Mouse (Mus musculus) embryonic stem cell, embryonic (primary cell): Measurements from ENCODE around the gene Ndufa5.

Experiments
- CTCF ChIA-PET, 4 experiments: fragments of 300-600 bp in 2 of 4; fragments of 350-600 bp in 2 of 4; sonication (Branson Sonifier 250); formaldehyde crosslinking; loops; one replicate each; lab custom pipeline; 2022; ENCODE audit warnings: inconsistent platforms in 2 of 4; lab: Charles Lee
- POLR2A ChIA-PET, 4 experiments: fragments of 300-600 bp in 2 of 4; fragments of 350-600 bp in 2 of 4; sonication (Branson Sonifier 250); formaldehyde crosslinking; loops; one replicate each; lab custom pipeline; 2022; ENCODE audit warnings: antibody characterized with exemption in 4 of 4, inconsistent platforms in 1 of 4; lab: Charles Lee

Ndufa5 gene

DNA sequence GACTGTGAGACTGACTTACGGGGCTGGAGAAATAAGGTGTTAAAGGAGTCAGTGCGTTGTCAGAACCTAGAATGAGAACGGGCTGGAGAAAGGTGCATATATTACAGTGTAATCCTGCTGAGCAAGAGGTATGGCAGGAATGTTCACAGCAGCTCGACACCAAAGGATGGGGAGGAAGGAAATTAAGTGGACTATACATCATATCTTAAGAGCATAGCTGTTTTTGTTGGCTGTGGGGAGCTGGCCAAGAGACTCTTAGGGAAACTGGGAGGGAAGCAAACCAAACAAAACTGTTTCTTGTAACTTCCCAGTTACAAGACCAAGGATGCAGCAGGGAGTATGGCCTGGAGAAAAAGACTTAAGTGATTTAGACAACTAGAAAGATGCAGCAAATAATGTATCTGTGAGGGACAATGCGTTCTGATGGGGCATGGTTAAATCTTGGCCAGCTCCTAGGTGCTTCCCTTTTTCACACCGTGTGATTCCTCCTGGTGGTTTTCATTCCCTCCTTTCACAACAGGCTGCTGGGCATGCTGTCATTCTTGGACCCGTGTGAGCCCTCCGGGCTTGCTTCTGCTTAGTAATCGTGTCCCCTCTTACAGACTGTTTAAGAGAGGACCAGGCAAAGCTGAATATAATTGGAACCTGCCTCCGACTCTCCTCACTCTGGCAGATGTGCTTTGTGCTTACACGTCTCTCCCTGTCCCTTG lies 3.1 kb upstream of the Ndufa5 start:
- ChIA-PET POLR2A (interaction anchor here in 3 of 4 experiments (1.0 to 1.4 kb wide), 3 partner anchors 10 to 95 kb away, joined by 3 to 4 read pairs (median 3); no protein-coding TSS in a partner anchor), CTCF (interaction anchor here (0.6 to 2.1 kb wide), 10 partner anchors 14 to 1057 kb away, joined by 3 to 19 read pairs (median 5); no protein-coding TSS in a partner anchor)

DNA sequence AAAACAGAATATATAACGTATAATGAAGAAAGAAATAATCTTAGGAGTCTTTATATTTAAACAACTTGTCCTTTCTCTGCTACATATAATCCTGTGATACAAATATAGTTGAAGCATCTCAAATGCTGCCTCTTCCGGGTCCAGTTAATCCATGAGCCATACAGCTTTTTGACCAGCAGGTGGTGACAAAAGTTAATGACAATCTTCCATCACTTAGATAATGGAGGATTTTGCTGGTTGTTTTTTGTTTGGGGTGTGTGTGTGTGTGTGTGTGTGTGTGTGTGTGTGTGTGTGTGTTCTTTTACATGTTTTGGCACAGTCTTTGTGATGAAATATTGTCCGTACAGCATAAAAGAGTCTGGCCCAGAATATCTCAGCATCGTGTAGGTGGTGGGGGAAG lies 2.4 kb upstream of the Ndufa5 start:
- POLR2A ChIA-PET, result interaction anchor here (0.6 to 1.4 kb wide), 8 partner anchors 9 to 1544 kb away, joined by 3 to 5 read pairs (median 3); no protein-coding TSS in a partner anchor
- CTCF ChIA-PET, result interaction anchor here (0.6 to 2.1 kb wide), 16 partner anchors 9 to 1058 kb away, joined by 3 to 19 read pairs (median 4); no protein-coding TSS in a partner anchor

DNA sequence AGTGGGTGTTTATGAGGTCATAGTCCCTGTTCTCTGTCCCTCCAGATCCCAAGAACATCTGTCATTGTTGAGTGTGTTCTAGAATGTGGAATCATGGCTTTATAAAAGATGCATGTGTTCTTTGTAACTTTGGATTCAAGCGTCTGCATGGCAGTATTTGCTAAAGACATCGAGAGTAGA lies 141 bp upstream of the Ndufa5 start, which contains the start of gene Asb15:
TSS of gene Asb15 (plus strand) at position 81 of the 180 bp plus-strand sequence.
- ChIA-PET POLR2A (interaction anchor here in 3 of 4 experiments (0.7 to 1.1 kb wide), 3 partner anchors 9 to 41 kb away, joined by 3 read pairs; partner anchors contain the start of gene Iqub (in 1 of the 3)), CTCF (interaction anchor here in 3 of 4 experiments (0.5 to 2.0 kb wide), 4 partner anchors 17 to 194 kb away, joined by 3 to 7 read pairs (median 4); no protein-coding TSS in a partner anchor)

DNA sequence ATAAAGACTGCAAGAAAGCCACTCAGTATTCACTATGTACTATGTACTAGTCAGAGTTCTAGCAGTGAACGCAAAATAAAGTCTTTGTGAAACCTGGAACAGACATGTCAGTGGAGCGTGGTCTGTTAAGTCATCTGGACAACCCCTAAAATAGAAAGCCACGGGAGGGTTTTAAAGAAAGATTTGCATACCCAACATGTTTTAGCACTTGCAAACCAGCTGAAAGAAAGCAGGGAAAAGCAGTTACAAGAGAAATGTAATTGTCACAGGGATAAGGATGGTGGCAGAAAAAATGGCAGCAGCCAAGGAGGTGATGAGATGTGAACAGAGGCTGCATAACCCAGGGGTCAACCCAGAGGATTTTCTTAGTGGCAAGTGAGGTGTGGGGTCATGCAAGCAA lies 2.1 kb downstream of the Ndufa5 start:
- ChIA-PET POLR2A (interaction anchor here in 1 of 4 experiments (1.0 kb wide), 1 partner anchor 11 kb away, joined by 4 read pairs; the partner anchor contains the start of gene Iqub), CTCF (no interaction called here)

DNA sequence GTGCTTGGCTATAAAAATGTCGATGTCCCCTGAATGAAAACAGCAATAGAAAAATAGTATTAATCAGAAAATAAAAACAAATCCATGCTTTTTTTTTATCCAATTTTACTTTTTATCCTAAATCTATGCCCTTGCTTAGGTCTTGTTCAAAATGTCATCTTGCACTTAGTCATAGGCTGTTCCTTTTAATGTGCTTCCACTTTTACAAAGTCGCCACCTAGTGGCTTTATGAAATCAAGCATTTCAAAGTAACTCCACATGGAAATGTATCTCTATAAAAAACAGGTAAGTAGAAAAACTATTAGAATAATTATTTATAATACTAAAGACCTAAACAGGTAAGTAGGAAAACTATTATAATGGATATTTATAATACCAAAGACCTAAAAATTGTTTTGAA lies 11.6 kb downstream of the Ndufa5 start:
- ChIA-PET CTCF (interaction anchor here in 1 of 4 experiments (0.6 to 0.7 kb wide), 2 partner anchors 25 to 440 kb away, joined by 4 read pairs; no protein-coding TSS in a partner anchor), POLR2A (interaction anchor here in 1 of 4 experiments (0.6 kb wide), 1 partner anchor 483 kb away, joined by 3 read pairs; no protein-coding TSS in a partner anchor)

DNA sequence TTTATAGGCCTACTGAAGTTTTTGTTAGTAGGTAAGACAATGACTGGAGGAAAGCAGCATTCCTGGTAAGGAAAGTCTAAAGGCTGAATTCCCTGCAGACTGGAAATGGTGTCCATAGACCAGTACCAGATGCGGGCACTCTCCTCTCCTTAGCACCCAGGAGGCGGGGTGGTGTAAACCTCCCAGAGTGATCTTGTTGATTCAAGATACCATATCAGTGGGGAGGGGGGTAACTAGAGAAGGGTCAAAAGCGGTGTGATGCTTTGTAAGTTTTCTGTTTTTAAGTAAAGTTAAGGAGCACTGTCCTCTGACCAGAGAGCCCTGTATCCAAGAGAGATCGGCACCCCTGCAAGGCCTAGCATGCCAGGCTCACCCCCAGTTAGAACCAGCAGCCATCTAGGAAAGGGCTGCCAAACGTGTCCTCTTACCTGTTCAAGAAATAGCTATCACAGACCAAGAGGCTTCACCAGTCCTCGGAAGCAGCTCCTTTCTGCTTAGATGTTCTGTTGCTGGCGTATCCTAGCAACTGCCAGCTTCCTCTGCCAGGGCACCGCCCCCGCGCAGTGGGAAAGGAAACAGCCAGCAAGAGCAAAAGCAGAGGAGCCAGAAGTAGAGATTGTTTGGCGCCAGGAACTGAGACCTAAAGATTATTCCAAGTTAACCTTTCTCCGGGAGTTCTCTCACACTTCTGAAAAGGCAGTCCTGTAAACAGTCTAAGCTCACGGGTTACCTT lies 13.1 kb downstream of the Ndufa5 start, which contains the start of gene Iqub:
TSS of gene Iqub (minus strand) at position 516 of the 733 bp plus-strand sequence.
- ChIA-PET POLR2A (interaction anchor here in 1 of 4 experiments (1.3 to 1.4 kb wide), 2 partner anchors 11 to 13 kb away, joined by 3 to 4 read pairs; partner anchors contain the start of genes Asb15 and Ndufa5), CTCF (interaction anchor here in 2 of 4 experiments (0.6 kb wide), 2 partner anchors 15 to 24 kb away, joined by 3 to 7 read pairs; no protein-coding TSS in a partner anchor)

DNA sequence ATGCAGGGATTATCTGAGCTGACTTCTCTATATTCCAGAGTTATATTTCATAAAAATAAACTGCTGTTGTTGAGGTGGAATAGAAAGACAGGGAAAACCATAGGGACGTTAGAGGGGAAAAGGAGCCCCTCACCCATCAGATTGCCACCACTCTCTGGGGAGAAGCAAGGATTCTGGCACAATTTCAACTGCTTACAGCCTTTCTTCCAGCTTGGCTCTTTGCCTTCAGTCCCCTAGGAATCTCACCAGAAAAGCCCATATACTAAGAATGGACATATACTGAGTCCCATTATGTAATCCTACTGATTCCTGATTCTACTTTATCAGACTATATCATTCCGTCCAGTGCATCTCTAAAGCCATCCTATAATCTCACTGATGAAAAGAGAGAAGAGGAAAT lies 23.7 kb downstream of the Ndufa5 start:
- POLR2A ChIA-PET, result interaction anchor here in 1 of 4 experiments (0.7 kb wide), 1 partner anchor 155 kb away, joined by 3 read pairs; no protein-coding TSS in a partner anchor
- CTCF ChIA-PET, result no interaction called here

DNA sequence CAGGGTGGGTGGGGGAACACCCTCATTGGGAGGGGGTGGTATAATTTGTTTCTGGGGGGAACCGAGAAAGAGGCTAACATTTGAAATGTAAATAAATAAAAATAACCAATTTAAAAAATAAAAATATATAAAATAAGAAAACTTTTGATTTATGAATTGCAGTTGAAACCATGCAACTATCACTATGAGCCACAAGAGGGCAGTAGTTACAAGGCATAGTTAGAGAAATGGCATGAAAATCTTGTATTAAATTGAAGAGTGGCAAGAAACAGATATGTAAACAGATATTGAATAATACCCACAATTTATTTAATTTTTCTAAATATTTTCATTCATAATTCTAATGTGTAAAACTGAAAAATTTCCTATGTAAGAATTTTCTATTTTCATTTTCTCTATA lies 37.5 kb downstream of the Ndufa5 start:
- CTCF ChIA-PET, result interaction anchor here in 1 of 4 experiments (1.2 kb wide), 1 partner anchor 137 kb away, joined by 3 read pairs; no protein-coding TSS in a partner anchor
- POLR2A ChIA-PET, result no interaction called here

DNA sequence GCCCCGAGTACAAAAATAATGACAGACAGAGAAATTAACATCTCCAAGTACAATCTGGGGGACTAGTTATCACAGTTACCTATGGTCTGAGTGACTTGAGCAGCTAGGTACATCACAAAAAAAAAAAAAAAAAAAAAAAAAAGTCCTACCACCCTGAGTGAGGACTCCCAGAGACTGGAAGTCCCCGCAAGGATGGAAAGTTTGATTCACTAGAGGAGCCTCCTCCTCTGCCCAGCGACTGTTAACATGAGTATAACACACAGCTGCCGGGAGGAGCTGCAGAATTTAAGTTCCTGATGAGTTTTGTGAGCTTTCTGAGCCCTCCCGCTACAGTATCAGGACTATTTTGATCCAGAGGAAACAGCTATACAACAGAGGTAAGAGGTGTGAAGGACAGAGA lies 41.3 kb downstream of the Ndufa5 start:
- ChIA-PET CTCF (interaction anchor here in 1 of 4 experiments (0.6 kb wide), 1 partner anchor 763 kb away, joined by 4 read pairs; no protein-coding TSS in a partner anchor), POLR2A (interaction anchor here in 1 of 4 experiments (0.7 kb wide), 1 partner anchor 41 kb away, joined by 3 read pairs; the partner anchor contains the start of genes Asb15 and Ndufa5)

DNA sequence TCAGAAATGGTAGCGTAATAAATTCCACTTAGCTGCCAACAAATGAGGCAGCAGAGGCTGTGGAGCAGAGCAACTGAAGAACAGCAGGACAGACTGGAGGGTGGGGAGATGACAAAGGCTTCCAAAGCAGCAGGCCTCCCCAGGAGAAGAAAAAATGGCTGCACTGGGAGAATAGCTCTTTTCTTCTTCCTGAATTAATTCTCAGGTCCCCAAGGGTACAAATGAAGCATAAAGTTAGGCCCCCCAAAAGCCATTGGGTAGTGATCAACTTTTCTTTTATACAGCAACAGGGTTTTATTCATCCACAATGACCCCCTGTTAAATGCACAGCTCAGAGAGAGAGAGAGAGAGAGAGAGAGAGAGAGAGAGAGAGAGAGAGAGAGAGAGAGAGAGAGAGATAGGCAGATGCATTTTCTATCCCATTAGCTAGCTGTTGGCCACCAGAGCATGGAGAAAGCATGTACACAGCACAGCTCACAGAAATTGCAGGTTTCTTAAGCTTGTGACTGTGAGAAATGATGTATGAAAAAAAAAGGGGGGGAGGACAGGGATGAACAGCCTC lies 57.2 kb downstream of the Ndufa5 start:
- CTCF ChIA-PET, result interaction anchor here in 2 of 4 experiments (0.6 to 0.8 kb wide), 3 partner anchors 10 to 226 kb away, joined by 3 to 5 read pairs (median 3); no protein-coding TSS in a partner anchor
- POLR2A ChIA-PET, result no interaction called here

DNA sequence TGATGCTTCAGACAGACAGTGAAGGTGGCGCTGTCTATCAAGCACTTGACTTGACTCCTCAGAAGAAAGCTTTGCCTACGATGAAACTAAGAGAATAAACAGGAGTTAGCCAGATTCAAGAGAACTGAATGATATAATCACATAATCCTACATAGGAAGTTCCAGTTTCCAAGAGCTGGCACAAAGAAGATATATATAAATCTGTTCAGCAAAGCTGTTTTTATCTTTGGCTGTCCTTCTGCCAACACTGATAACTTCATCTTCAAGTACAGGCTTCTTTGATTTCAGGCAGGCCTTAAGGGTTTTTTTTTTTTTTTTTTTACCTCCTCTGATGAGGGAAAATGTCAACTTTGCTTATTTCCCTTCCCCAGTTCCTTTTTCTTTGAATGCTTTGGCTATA lies 57.7 kb downstream of the Ndufa5 start:
- ChIA-PET CTCF (interaction anchor here in 1 of 4 experiments (0.7 to 0.8 kb wide), 2 partner anchors 226 to 809 kb away, joined by 5 to 6 read pairs; no protein-coding TSS in a partner anchor), POLR2A (no interaction called here)
